Mouse (Mus musculus) kidney, adult 2 months (tissue): ENCODE data around the gene Ablim1.

Experiments
- CTCF ChIP-seq: fragments of 200-500 bp; conservative IDR thresholded peaks from 2 replicates; pipeline ENCODE4 v1.5.1; 2011; ENCODE audit warnings: low read depth, mild to moderate bottlenecking, control low read depth, low read length, moderate library complexity, mixed read lengths; ENCODE audit not compliant: insufficient read depth, insufficient read length
- POLR2A ChIP-seq: fragments of 200-500 bp; IDR thresholded peaks from one replicate; pipeline ENCODE4 v1.6.1; 2011; ENCODE audit warnings: low read depth, low read length, control low read depth

- no peak for TF ChIP-seq CTCF
- no peak for TF ChIP-seq POLR2A
Measured at GRCm38 (mm10) chr19:57167721-57168120, 147.0 kb downstream of the Ablim1 start.
